Mouse (Mus musculus) embryo, embryonic 11 days (tissue): ENCODE results near the gene Soga1.

Source experiments
- DNase-seq: peaks from one replicate; pipeline ENCODE4 v3.0.0-alpha.2; 2015

The Soga1 gene

DNA sequence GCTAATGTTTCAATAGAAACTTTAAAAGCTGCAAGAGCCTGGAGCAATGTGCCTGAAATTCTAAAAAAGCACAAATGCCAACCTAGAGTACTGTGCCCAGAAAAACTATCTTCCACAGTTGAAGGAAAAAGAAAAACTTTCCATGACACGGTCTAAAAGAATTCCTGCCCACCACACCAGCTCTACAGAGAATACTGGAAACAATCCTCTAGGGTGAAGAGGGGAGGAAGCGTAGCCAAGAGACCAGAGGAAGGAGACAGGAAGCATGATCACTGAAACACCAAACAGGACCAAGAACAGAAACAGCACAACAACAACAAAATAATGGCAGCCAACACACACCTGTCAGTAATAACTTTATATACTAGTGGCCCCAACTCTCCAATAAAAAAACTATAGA is 99.0 kb downstream of the Soga1 start:
- DNase-seq, result no peak

- DNase-seq, result peak; percentile 10
These were observed 102.3 kb downstream of the Soga1 start for GRCm38 (mm10) chr2:156976711-156977110.

GRCm38 (mm10) chr2:156974967-156975366 is 104.1 kb downstream of the Soga1 start:
- no peak for DNase-seq

DNA sequence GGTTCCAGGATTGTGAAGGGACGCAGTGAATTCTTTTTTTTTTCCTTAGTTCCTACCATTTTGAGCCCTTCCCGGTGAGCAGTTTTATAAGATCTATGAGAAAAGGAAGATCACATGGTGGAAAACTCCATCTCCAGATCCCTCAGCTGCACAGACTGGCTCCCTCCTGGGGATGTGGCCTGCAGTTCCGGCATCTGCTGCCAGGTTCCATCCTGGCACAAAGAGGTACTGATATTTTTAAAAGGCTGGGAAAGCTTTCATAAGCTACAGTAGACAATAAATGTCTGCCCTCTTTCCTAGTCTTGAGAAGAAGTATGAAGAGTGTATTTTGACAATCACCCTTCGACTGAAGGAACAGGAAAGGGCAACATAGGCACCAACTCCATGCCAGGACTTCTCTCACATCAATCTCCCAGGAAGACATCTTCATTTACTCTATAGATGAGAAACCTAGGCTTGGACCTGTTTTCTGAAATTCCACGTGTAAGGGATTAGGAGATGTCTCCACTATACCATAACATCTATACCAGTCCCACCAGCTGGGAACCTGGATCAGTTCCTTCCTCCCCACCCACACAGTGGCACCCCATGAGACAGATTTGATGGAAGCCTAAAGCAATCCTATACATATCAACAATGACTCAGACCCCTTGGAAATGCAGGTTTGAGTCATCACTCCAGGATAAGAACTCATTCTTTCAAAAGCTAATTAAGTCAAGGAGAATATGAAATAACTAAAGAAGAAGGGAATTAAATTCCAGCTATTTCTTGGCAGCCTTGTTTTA is 105.5 kb downstream of the Soga1 start:
- no peak for DNase-seq

GRCm38 (mm10) chr2:156970253-156970652 is 108.8 kb downstream of the Soga1 start:
- no peak for DNase-seq

GRCm38 (mm10) chr2:156968501-156968900 is 110.6 kb downstream of the Soga1 start:
- DNase-seq, result no peak

GRCm38 (mm10) chr2:156967388-156967787 is 111.7 kb downstream of the Soga1 start:
- DNase-seq, result no peak
